Comparison of ENCODE assay signal across 9 mouse cellular contexts in genomic region chr1:135374175-135374867, GRCm38 (mm10). TPM values are rescaled to one million over a fixed set of nuclear protein-coding genes. Genes with fewer than 3 reads are reported as not detected.
DNase-seq lines count a peak whose midpoint lies in the region; ATAC-seq and TF ChIP-seq lines count a peak whose summit lies in the region.
"Had no signal": no experiment of that assay in that cellular context is flagged by ENCODE, and none has a peak within 500 bp of the region (broad histone marks: within the 10 kb centered on the region; RNA-seq: fewer than 3 reads in every experiment).

No protein-coding gene starts in this region.

- no peaks in the 10 kb centered on the region for H3K27me3 ChIP-seq in ES-Bruce4 (ENCODE audit: control insufficient read depth, insufficient read depth, low read length, poor library complexity, severe bottlenecking)
- H3K27me3 ChIP-seq in embryonic facial prominence, embryonic 12.5 days = no peaks in the 10 kb centered on the region
- no peaks in the 10 kb centered on the region for H3K27me3 ChIP-seq in intestine, embryonic 14.5 days (replicated peaks; ENCODE audit: control insufficient read depth, insufficient read depth, low read length)
- peaks cover 18% of the 10 kb centered on the region for H3K27me3 ChIP-seq in liver, embryonic 16.5 days (ENCODE audit: control insufficient read depth, insufficient read depth, low read depth, low read length)

- H3K9ac ChIP-seq in ES-Bruce4 (ENCODE audit: low read depth, poor library complexity, severe bottlenecking) = peak overlapping the region; percentile 44
- H3K9ac ChIP-seq in embryonic facial prominence, embryonic 12.5 days = peak overlapping the region; percentile 67
- peak overlapping the region; percentile 75 for H3K9ac ChIP-seq in intestine, embryonic 14.5 days (ENCODE audit: low read length)
- no peak overlapping the region; the same call in 1 of the 2 replicates for H3K9ac ChIP-seq in liver, embryonic 16.5 days (ENCODE audit: low read depth, low read length)

- no peak for TF ChIP-seq CTCF in gastrocnemius, adult 2 months (IDR thresholded peaks at IDR 0.05)
- no peak for TF ChIP-seq CTCF in ES-Bruce4 (IDR thresholded peaks at IDR 0.05; ENCODE audit: low read depth, low read length)

- H3K27ac ChIP-seq in gastrocnemius, adult 2 months = peak overlapping the region; percentile 95
- H3K27ac ChIP-seq in ES-Bruce4 (ENCODE audit: insufficient read depth, low read length) = no peak overlapping the region
- H3K27ac ChIP-seq in embryonic facial prominence, embryonic 12.5 days = peak overlapping the region; percentile 41; the same call in 1 of the 2 replicates
- H3K27ac ChIP-seq in intestine, embryonic 14.5 days (ENCODE audit: low read depth) = peak overlapping the region; percentile 64
- no peak overlapping the region for H3K27ac ChIP-seq in liver, embryonic 16.5 days (ENCODE audit: low read length)

- WGBS in embryonic facial prominence, embryonic 12.5 days = 2% methylated on average over 19 of the region's 19 CpGs
- 2% methylated on average over 19 of the region's 19 CpGs for WGBS in intestine, embryonic 14.5 days
- 8% methylated on average over 19 of the region's 19 CpGs for WGBS in liver, embryonic 16.5 days (ENCODE audit: insufficient replicate concordance)

- no peaks in the 10 kb centered on the region for H3K36me3 ChIP-seq in ES-Bruce4 (ENCODE audit: control insufficient read depth, insufficient read depth, low read length, poor library complexity, severe bottlenecking)
- H3K36me3 ChIP-seq in embryonic facial prominence, embryonic 12.5 days = no peaks in the 10 kb centered on the region
- no peaks in the 10 kb centered on the region for H3K36me3 ChIP-seq in intestine, embryonic 14.5 days (ENCODE audit: control insufficient read depth, insufficient read depth, low read length)
- no peaks in the 10 kb centered on the region for H3K36me3 ChIP-seq in liver, embryonic 16.5 days (ENCODE audit: control insufficient read depth, insufficient read depth)
- H3K36me3 ChIP-seq: G1E had no signal

- H3K4me2 ChIP-seq in embryonic facial prominence, embryonic 12.5 days (replicated peaks) = peak overlapping the region; percentile 88
- H3K4me2 ChIP-seq in intestine, embryonic 14.5 days (ENCODE audit: low read length) = peak overlapping the region; percentile 73
- H3K4me2 ChIP-seq in liver, embryonic 16.5 days (ENCODE audit: low read depth, low read length) = peak overlapping the region; percentile 71

- TF ChIP-seq EP300 in ES-Bruce4 (IDR thresholded peaks at IDR 0.05; ENCODE audit: insufficient read depth, low read depth, low read length) = no peak

- intact Hi-C loops in gastrocnemius, adult 2 months (cut with DNase I) = no loop called here
- intact Hi-C loops in gastrocnemius, postnatal 36 days (cut with DNase I) = no loop called here

- no peak for ATAC-seq in embryonic facial prominence, embryonic 12.5 days (ENCODE audit: insufficient number of reproducible peaks, insufficient read depth, low FRiP score, low TSS enrichment)
- peak; percentile 24; the same call in 1 of the 2 replicates for ATAC-seq in intestine, embryonic 14.5 days (replicated peaks; ENCODE audit: low FRiP score, low TSS enrichment, low read depth)
- no peak for ATAC-seq in liver, embryonic 16.5 days (ENCODE audit: low read depth)

- DNase-seq in gastrocnemius, adult 2 months = peak; percentile 72
- no peak for DNase-seq in gastrocnemius, postnatal 36 days
- peak; percentile 76 for DNase-seq in intestine, embryonic 14.5 days (ENCODE audit: low spot score)
- no peak for DNase-seq in ovary, postnatal 14 days (ENCODE audit: low spot score)
- no peak for DNase-seq in left cerebral cortex, adult 11 months (ENCODE audit: low spot score)

- H3K4me1 ChIP-seq in ES-Bruce4 (ENCODE audit: control insufficient read depth, insufficient read depth, low read length) = no peaks in the 10 kb centered on the region
- H3K4me1 ChIP-seq in embryonic facial prominence, embryonic 12.5 days = peaks cover 12% of the 10 kb centered on the region
- H3K4me1 ChIP-seq in intestine, embryonic 14.5 days (replicated peaks; ENCODE audit: control insufficient read depth, insufficient read depth, low read length) = peaks cover 10% of the 10 kb centered on the region
- no peaks in the 10 kb centered on the region for H3K4me1 ChIP-seq in liver, embryonic 16.5 days (ENCODE audit: control insufficient read depth, low read depth, low read length)

- peak overlapping the region; percentile 82 for H3K4me3 ChIP-seq in gastrocnemius, adult 2 months
- H3K4me3 ChIP-seq in ES-Bruce4 (ENCODE audit: low read depth, low read length) = peak overlapping the region; percentile 66
- H3K4me3 ChIP-seq in embryonic facial prominence, embryonic 12.5 days = peak overlapping the region; percentile 68
- H3K4me3 ChIP-seq in intestine, embryonic 14.5 days (ENCODE audit: low read depth, low read length) = peak overlapping the region; percentile 56
- H3K4me3 ChIP-seq in liver, embryonic 16.5 days (ENCODE audit: low read depth, low read length) = peak overlapping the region; percentile 51

- no peak for TF ChIP-seq POLR2A in ES-Bruce4 (IDR thresholded peaks at IDR 0.05; ENCODE audit: insufficient read depth, low read length)

- no peaks in the 10 kb centered on the region for H3K9me3 ChIP-seq in ES-Bruce4 (replicated peaks; ENCODE audit: control insufficient read depth, insufficient read depth, low read length, poor library complexity, severe bottlenecking)
- H3K9me3 ChIP-seq in embryonic facial prominence, embryonic 12.5 days = no peaks in the 10 kb centered on the region
- H3K9me3 ChIP-seq in intestine, embryonic 14.5 days (ENCODE audit: control insufficient read depth, low read length) = no peaks in the 10 kb centered on the region
- H3K9me3 ChIP-seq in liver, embryonic 16.5 days (replicated peaks; ENCODE audit: control insufficient read depth, low read length) = no peaks in the 10 kb centered on the region
- H3K9me3 ChIP-seq: G1E had no signal

RNA-seq across cellular contexts. Expression of gene Shisa4, which starts 0.7 kb away (rescaled TPM):
- total RNA-seq in gastrocnemius, adult 2 months (2021) = 100 to 1,000 TPM; 139 to 152 TPM
- 100 to 1,000 TPM; 198 to 200 TPM for total RNA-seq in gastrocnemius, postnatal 36 days (2021)
- polyA plus RNA-seq in ES-Bruce4 (2011; ENCODE audit: insufficient read depth, insufficient read length, low read depth, missing spikeins) = 14.1 and 15.0 TPM in 2 replicates
- polyA plus RNA-seq in embryonic facial prominence, embryonic 12.5 days (2016; fragmentation: Nextera tagmentation; extraction: Ambion mirVana) = 43.5 and 43.6 TPM in 2 replicates
- polyA plus RNA-seq in intestine, embryonic 14.5 days (2014; fragmentation: Nextera tagmentation; extraction: Ambion mirVana) = 27.3 and 28.7 TPM in 2 replicates
- 1.0 and 1.3 TPM in 2 replicates for polyA plus RNA-seq in liver, embryonic 16.5 days (2015; fragmentation: Nextera tagmentation; extraction: Ambion mirVana)
- polyA plus RNA-seq: G1E had no signal

RNA-seq across cellular contexts. Expression of gene Lmod1, which starts 49.7 kb away (rescaled TPM):
- total RNA-seq in gastrocnemius, adult 2 months (2021) = 1 to 10 TPM; 4.5 to 5.3 TPM
- 1 to 10 TPM; 2.4 to 4.6 TPM for total RNA-seq in gastrocnemius, postnatal 36 days (2021)
- 2.2 and 2.5 TPM in 2 replicates for polyA plus RNA-seq in ES-Bruce4 (2011; ENCODE audit: insufficient read depth, insufficient read length, low read depth, missing spikeins)
- 0.50 and 0.87 TPM in 2 replicates for polyA plus RNA-seq in embryonic facial prominence, embryonic 12.5 days (2016; fragmentation: Nextera tagmentation; extraction: Ambion mirVana)
- 10.1 and 11.0 TPM in 2 replicates for polyA plus RNA-seq in intestine, embryonic 14.5 days (2014; fragmentation: Nextera tagmentation; extraction: Ambion mirVana)
- polyA plus RNA-seq in liver, embryonic 16.5 days (2015; fragmentation: Nextera tagmentation; extraction: Ambion mirVana) = 0.07 and 0.12 TPM in 2 replicates
- polyA plus RNA-seq: G1E had no signal

RNA-seq across cellular contexts. Expression of gene Ipo9, which starts 56.0 kb away (rescaled TPM):
- 10 to 100 TPM; 24.0 to 27.8 TPM for total RNA-seq in gastrocnemius, adult 2 months (2021)
- total RNA-seq in gastrocnemius, postnatal 36 days (2021) = 10 to 100 TPM; 23.4 to 24.1 TPM
- polyA plus RNA-seq in ES-Bruce4 (2011; ENCODE audit: insufficient read depth, insufficient read length, low read depth, missing spikeins) = 123 and 137 TPM in 2 replicates
- polyA plus RNA-seq in embryonic facial prominence, embryonic 12.5 days (2016; fragmentation: Nextera tagmentation; extraction: Ambion mirVana) = 183 and 189 TPM in 2 replicates
- 121 and 133 TPM in 2 replicates for polyA plus RNA-seq in intestine, embryonic 14.5 days (2014; fragmentation: Nextera tagmentation; extraction: Ambion mirVana)
- 22.3 and 23.5 TPM in 2 replicates for polyA plus RNA-seq in liver, embryonic 16.5 days (2015; fragmentation: Nextera tagmentation; extraction: Ambion mirVana)

Comparison
In these comparisons a context has a peak if more than half of its experiments do, and no peak if none do; other contexts are left out.
1. DNase-seq: peak in gastrocnemius, adult 2 months (single experiment) and intestine, embryonic 14.5 days (single experiment); none in gastrocnemius, postnatal 36 days (0 of 2), ovary, postnatal 14 days (single experiment) and left cerebral cortex, adult 11 months (single experiment).
2. H3K27ac ChIP-seq: peak in gastrocnemius, adult 2 months (single experiment), embryonic facial prominence, embryonic 12.5 days (single experiment) and intestine, embryonic 14.5 days (single experiment); none in ES-Bruce4 (single experiment) and liver, embryonic 16.5 days (single experiment).
3. Peak in every context shown above with its lines, with median percentiles within 50 percentile points of each other: H3K4me3 ChIP-seq and H3K4me2 ChIP-seq.